Mouse (Mus musculus) neural tube, embryonic 10.5 days (tissue): Measurements from ENCODE around the gene Islr.

Source experiments
- DNase-seq: peaks from one replicate; pipeline ENCODE4 v3.0.0-alpha.2; 2017; ENCODE audit warnings: low spot score; ENCODE audit errors: extremely low spot score

Gene Islr

DNA sequence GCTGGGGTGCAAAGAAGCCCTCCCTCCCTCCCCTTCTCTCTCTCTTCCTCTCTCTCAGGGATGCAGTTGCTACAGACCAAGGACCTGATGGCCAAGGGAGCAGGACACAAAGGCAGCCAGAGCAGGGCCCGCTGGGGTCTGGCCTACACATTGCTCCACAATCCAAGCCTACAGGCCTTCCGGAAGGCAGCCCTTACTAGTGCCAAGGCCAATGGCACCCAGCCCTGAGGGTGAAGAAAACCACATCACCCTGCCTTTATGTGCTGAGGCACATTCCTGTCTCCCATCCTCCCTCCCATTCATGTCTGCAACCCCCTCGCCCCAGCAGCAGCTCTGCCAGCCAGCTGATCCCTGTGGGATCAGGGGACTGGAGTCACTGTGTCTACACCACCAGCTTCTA, 51.0 kb downstream of the Islr start:
- no peak for DNase-seq

- DNase-seq: no peak
Observed at GRCm38 (mm10) chr9:58150733-58151361, 53.3 kb downstream of the Islr start.

DNA sequence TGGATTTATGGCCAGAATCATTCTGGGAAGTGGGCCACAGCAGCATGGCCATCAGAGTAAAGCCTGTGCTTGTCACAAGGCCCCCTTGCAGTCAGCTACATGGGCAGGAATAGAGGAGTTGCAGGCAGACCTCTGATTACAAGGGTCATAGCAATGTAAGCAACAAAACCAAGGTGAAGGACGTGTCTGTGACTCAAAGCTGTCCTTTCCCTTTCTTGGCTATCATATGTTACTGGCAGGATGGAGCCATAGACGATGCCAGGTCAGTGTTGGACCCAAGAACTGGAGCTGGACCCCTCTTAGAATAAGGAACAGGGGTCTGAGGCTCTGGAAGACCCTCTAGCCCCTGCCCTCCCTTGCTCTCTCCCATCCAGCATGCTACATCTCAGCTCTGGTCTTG, 55.3 kb downstream of the Islr start:
- DNase-seq: no peak

GRCm38 (mm10) chr9:58145417-58145816, 58.7 kb downstream of the Islr start:
- DNase-seq: no peak

DNA sequence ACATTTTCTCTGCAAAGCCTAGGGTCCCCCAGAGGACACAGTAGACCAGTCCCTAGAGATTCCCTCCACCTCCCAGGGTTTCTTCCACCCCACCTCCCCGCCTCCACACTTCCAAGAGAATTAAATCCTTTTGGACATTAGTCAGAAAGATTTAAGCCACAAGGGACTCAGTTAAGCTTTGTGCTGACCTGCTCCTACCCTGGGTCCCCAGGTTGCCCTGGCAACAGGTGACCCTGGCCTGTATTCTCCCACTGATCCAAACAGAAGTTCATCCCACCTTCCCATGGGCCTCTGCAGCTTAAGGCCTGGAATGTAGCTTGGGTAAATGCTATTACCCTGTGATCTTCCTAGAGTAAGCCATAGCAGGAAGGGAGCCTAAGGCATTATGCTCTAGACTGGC, 59.4 kb downstream of the Islr start:
- no peak for DNase-seq

- no peak for DNase-seq
Observed at GRCm38 (mm10) chr9:58143419-58143818, 60.7 kb downstream of the Islr start.

- DNase-seq: no peak
Observed at GRCm38 (mm10) chr9:58139947-58140346, 64.2 kb downstream of the Islr start.

GRCm38 (mm10) chr9:58135921-58136321, 68.2 kb downstream of the Islr start:
- no peak for DNase-seq

DNA sequence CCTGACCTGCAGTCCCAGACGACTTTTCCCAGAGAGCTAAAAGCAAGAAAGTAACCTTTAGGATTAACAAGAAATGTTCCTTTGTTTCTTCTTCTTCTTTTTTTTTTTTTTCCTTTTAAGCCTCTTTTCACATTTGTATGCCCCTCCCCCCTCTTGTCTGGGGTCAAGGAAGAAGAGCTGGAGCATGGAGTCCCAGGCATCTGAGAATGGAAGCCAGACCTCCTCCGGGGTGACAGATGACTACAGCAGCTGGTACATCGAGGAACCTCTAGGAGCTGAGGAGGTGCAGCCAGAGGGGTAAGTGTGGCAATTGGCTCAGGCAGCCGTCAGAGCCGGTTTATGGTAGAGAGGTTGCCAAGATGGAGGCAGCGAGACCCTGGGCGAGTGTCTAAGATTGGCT, 69.2 kb downstream of the Islr start:
- peak; percentile 49 for DNase-seq

DNA sequence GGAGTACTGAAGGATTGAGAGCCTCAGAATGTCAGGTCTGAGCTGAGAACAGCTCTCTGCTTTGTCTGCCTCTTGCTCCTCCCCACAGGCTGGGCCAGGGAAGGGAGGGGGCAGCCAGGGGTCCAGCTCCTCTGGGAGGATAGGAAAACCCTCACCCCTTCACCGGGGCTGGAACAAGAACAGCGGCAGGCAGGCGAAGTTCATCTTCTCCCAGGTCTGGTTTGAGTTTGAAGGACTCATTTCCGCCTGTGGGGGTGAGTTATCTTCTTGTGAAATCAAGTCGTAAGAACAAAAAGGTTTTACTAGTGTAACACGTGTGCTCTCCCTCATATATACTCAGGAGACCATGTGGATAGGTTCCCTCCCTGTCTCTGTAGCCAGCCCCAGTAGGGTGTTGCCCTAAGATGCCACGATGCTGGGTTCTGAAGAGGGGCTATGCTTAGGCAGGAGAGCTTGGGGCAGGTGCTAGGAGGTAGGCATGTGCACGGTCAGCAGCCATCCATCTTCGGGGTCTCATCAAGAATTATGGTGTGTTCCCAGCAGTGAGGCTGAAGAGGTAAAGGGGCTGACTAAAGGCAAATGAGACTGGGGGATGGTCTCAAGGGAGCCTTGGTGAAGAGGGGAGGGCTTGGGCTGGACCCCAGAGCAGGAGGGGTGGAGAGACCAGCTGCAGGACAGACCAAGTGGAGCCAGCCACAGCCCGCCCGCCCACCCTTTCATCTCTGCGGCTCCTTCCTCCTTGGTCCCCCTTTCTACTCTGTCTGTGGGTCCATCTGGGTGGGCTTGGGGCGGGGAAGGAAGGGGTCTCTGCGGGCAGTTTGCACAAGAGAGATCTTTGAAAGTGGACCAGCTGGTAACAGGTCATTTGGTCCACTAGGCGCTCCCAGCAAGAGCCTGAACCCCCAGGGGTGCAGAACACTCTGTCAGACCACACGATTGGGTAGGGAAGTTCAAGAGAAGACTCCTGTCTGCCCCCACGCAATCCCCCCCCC, 69.9 kb downstream of the Islr start:
- DNase-seq: peak; percentile 67

DNA sequence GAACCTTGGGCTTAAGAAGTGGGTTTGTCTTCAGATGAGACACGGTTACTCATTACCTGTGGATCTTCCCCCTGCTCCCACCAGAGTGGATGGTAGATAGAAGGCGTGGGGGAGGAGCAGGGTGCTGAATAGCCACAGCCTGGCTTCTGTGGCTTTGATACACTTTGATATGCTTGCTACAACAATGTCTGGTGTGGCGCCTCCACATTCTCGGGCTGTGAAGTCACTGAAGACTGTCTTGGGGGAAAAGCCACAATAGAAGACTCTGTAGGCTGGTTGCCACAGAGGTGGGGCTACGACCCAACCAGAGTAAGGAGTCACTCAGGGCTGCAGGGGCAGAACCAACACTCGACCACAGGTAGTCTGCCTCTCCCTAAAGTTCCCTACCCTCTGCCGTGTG, 72.4 kb downstream of the Islr start:
- DNase-seq: no peak

DNA sequence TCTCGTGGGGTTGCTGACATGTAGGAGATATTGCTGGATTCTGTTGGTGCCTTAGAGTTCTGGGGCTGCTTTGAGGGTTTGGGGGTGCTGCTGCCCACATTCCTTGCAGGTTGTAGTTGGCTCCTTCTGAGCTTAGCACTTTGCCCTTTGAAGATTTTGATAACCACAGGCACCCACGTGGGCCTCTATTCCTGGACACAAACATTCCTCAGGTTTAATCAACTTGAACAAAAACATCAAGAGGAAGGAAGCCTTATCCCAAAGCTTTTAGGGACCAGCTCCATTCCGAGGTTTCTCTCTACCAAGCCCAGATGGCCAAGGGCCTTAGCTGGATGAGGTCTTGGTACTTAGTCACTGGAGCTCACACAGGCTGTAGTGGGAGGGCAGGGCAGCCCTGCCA, 73.2 kb downstream of the Islr start:
- no peak for DNase-seq

DNA sequence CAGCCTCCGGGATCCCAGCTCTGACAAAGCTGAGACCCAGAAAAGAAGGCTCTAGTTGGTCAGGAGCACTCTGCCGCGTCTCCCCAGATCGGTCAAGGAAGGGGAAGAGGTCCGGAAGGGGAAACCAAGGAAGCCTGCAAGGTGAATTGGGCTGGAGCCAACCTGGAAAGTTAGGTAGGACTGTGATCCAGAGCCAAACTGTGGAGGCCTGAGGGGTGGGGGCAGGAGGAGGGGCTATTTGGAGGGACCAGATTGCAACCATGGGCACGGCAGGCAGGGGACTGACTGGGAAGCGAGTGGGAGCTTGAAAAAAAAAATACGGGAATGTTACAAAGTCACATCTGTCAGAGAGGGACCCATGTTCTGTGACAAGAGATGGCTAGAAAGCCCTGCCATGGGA, 74.6 kb downstream of the Islr start:
- DNase-seq: no peak

DNA sequence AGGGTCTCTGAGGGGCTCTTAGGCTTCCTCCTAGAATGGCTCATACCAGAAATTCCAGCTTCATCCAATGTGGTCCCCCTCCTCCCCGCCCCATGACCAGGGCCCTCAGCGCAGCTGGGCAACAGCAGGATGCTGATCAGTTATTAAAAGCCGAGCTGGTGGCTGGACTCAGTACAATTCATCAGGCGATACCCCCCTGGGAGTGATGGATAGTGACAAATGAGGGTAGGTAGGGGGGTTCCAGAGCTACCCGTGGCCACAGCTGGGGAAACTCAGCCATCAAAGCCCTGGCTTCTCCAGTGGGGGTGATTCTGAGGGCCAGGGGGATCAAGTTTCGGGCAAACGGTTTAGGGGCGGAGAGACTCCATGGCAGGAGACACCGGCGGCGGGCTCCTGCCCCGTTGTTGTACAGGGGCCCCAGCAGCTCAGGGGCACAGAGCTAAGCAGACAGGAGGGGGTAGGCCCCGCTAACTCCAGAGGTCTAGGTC, 75.1 kb downstream of the Islr start:
- DNase-seq: peak; percentile 82

- DNase-seq: no peak
Observed at GRCm38 (mm10) chr9:58125811-58126210, 78.3 kb downstream of the Islr start.

DNA sequence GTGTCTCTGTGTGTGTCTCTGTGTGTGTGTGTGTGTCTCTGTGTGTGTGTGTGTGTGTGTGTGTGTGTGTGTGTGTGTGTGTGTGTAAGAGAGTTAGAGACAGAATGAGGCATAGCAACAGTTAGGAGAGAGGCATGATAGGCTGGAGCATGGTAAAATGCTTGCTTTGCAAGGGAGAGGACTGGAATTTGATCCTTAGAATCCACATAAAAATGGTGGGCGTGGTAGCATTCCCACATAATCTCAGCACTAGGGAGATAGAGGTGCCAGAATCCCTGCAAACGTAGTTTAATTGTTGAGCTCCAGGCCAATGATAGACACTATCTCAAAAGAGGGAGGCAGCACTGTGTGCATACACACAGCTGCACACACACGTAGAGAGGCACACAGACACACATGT, 79.0 kb downstream of the Islr start:
- no peak for DNase-seq

DNA sequence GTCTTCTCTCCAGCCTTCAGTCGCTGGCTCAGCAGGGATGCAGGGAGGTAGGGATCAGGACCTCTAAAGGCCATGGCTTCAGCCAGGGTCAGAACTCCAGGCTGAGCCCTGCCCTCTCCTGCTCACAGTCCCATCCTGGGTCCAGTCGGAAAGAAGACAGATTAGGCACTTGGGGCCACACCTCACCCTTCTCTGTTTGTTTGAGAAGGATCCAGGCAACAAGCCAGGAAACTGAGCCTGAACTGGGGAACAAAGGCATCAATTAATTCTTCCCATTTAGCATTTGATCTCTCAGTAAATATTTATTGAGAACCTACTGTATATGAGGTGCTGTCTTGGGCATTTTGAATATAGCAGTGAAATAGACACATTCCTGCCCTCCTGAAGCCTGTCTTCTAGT, 85.4 kb downstream of the Islr start, which contains the start of gene Ccdc33:
Gene Ccdc33, minus strand, starts transcription at position 153 of the 400 bp plus-strand sequence.
- no peak for DNase-seq

DNA sequence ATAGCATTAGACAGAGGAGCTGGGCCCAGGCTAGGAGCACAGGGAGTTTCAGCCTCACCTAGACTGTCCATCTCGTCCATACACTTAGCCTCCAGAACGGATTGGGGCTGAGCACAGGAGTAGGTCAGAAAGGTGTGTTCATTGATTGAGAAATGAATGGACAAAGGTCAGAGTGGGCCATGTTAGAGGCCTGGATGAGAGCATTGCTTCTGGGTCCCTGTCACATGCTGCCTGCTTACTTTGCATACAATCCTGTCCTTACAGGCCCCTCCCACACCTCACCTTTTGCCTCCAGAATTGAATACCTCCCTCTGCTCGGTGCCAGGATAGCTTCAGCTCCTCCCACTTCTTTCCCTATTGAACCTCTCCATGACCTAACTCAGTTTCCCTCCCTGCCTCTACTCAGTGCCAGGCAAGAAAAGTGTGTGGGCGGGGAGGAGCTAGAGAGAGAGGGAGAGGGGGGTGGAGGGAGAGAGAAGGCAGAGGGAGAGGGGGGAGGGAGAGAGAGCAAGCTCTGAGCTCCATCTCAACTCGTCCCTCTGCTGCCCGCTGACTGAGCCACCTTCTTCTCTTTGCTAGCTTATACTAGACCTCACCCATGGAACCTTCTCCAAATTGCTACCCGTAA, 88.0 kb downstream of the Islr start:
- DNase-seq: no peak

DNA sequence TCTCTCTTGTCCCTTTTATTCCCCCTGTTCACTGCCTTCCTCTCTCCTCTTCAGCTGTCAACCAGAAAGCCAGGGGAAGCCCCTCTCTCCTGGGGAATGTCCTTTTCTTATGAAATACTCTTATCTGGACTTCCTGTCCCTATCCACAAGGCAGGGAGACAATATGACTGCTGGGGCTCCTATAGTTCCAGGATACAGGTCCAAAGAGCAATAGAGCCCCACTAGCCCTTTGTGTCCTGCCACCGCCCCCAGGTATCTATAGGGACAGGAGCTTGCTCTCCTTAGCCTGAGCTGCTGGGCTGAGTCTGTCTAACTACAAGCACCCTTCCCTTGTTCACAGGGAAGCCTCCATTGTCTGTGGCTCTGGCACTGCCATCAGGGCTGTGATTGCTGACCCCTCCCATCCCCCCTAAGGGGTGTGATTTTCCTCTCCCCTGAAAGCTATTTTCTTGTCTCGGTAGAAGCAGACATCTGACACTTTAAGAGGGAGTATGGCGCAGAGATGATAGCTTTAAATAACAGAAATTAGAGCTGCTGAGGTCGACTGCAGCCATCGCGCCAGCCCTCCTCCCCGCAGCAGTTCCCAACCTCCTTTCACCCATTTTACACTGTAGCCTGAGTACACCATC, 88.7 kb downstream of the Islr start:
- DNase-seq: no peak

DNA sequence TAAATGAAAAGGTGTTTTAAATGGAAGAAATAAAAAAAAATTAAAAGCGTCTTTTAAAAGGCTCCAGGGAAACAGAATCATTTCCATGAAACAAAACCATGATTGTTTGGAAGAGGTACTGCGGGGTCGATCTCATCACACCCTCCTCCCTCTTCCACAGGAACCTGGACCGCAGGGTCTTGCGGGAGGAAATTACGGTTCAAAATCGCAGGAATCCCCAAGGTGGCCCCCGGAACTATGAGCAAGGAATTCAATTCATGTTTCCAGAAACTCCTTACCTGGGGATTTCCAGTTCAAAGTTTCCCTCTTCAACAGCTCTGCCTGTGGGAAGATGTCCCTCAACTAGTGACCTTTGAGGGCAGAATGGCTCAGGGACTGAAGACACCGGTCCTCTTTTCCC, 90.1 kb downstream of the Islr start:
- DNase-seq: no peak

GRCm38 (mm10) chr9:58113279-58113884, 90.7 kb downstream of the Islr start:
- DNase-seq: peak; percentile 61
